In genomic region chr3:38886890-38887355, GRCm38 (mm10) we compare ENCODE assay signal across 8 mouse cellular contexts. TPM values are rescaled to one million over a fixed set of nuclear protein-coding genes. Genes with fewer than 3 reads are reported as not detected.
A peak's percentile ranks its signal among the peaks of the same experiment; 100 is the strongest.
DNase-seq lines count a peak whose midpoint lies in the region; ATAC-seq and TF ChIP-seq lines count a peak whose summit lies in the region.

Gene Fat4, plus strand, starts transcription at chr3:38886940.

- H3K27ac ChIP-seq in thymus, adult 2 months (ENCODE audit: control insufficient read depth, insufficient read depth, low read length) = no peak within 1 kb of the TSS
- peak within 1 kb of the TSS; percentile 97 for H3K27ac ChIP-seq in limb, embryonic 15.5 days
- peak within 1 kb of the TSS; percentile 96 for H3K27ac ChIP-seq in stomach, embryonic 15.5 days

- H3K4me2 ChIP-seq in limb, embryonic 15.5 days = peak within 1 kb of the TSS; percentile 88
- H3K4me2 ChIP-seq in stomach, embryonic 15.5 days = peak within 1 kb of the TSS; percentile 89

- no peaks in the 10 kb centered on the region for H3K9me3 ChIP-seq in limb, embryonic 15.5 days
- H3K9me3 ChIP-seq in stomach, embryonic 15.5 days = no peaks in the 10 kb centered on the region

- H3K4me1 ChIP-seq in thymus, adult 2 months (replicated peaks; ENCODE audit: control insufficient read depth, insufficient read depth, low read length) = peaks cover 31% of the 10 kb centered on the region
- H3K4me1 ChIP-seq in limb, embryonic 15.5 days = peaks cover 57% of the 10 kb centered on the region
- H3K4me1 ChIP-seq in stomach, embryonic 15.5 days = peaks cover 4% of the 10 kb centered on the region; the same call in 1 of the 2 replicates

- ATAC-seq in limb, embryonic 15.5 days (ENCODE audit: insufficient number of reproducible peaks, low FRiP score, low TSS enrichment, low read depth) = no peak
- no peak for ATAC-seq in stomach, embryonic 15.5 days (ENCODE audit: insufficient read depth, low FRiP score, low read depth)

- no peak for TF ChIP-seq POLR2A in thymus, adult 2 months (IDR thresholded peaks at IDR 0.05; ENCODE audit: control insufficient read depth, extremely low read depth, insufficient read depth, low read length, poor library complexity)

- DNase-seq in gastrocnemius, postnatal 10 days = peak; percentile 27
- DNase-seq in gastrocnemius, postnatal 36 days = no peak
- no peak for DNase-seq in thymus, adult 2 months
- DNase-seq in thymus, postnatal 25 days = no peak
- peak in 1 of 2 experiments; percentile 13 for DNase-seq in heart, postnatal 14 days
- DNase-seq in spleen, adult 18-20 months = no peak

- H3K4me3 ChIP-seq in thymus, adult 2 months (ENCODE audit: control insufficient read depth, insufficient read depth, low read length) = peak within 1 kb of the TSS; percentile 67
- peak within 1 kb of the TSS; percentile 80 for H3K4me3 ChIP-seq in limb, embryonic 15.5 days
- H3K4me3 ChIP-seq in stomach, embryonic 15.5 days (replicated peaks) = peak within 1 kb of the TSS; percentile 61

- intact Hi-C loops in gastrocnemius, postnatal 36 days (cut with DNase I) = loop anchor here (5.0 kb wide), 2 partner anchors 335 to 1555 kb away; no protein-coding TSS in a partner anchor
- intact Hi-C loops in heart, postnatal 14 days (cut with DNase I) = loop anchor here (1.0 to 5.0 kb wide), 5 partner anchors 50 to 1230 kb away; no protein-coding TSS in a partner anchor

- no peaks in the 10 kb centered on the region for H3K36me3 ChIP-seq in thymus, adult 2 months (ENCODE audit: control insufficient read depth, insufficient read depth, low read length)
- peaks cover 32% of the 10 kb centered on the region for H3K36me3 ChIP-seq in limb, embryonic 15.5 days
- H3K36me3 ChIP-seq in stomach, embryonic 15.5 days = peaks cover 10% of the 10 kb centered on the region; the same call in 1 of the 2 replicates

- peaks cover 12% of the 10 kb centered on the region; the same call in 1 of the 2 replicates for H3K27me3 ChIP-seq in thymus, adult 2 months (ENCODE audit: control insufficient read depth, insufficient read depth, low read length)
- H3K27me3 ChIP-seq in limb, embryonic 15.5 days = no peaks in the 10 kb centered on the region
- H3K27me3 ChIP-seq in stomach, embryonic 15.5 days (replicated peaks) = no peaks in the 10 kb centered on the region

- no peak for TF ChIP-seq CTCF in thymus, adult 2 months (IDR thresholded peaks at IDR 0.05; ENCODE audit: borderline replicate concordance, control insufficient read depth, extremely low read depth, insufficient read depth, low read length, poor library complexity)

- peak within 1 kb of the TSS; percentile 70 for H3K9ac ChIP-seq in limb, embryonic 15.5 days
- H3K9ac ChIP-seq in stomach, embryonic 15.5 days = peak within 1 kb of the TSS; percentile 47

- 5% methylated on average over 29 of the region's 29 CpGs for WGBS in thymus, adult 2 months
- 1% methylated on average over 29 of the region's 29 CpGs for whole genome bisulfite sequencing in limb, embryonic 15.5 days
- 1% methylated on average over 29 of the region's 29 CpGs for WGBS in stomach, embryonic 15.5 days

RNA-seq across cellular contexts. Expression of gene Fat4, which starts in this region (rescaled TPM):
- 10 to 100 TPM; 17.2 to 23.6 TPM for total RNA-seq in gastrocnemius, postnatal 10 days (2021)
- 1 to 10 TPM; 2.4 to 2.9 TPM for total RNA-seq in gastrocnemius, postnatal 36 days (2021)
- 0.94 and 1.1 TPM in 2 replicates for polyA plus RNA-seq in thymus, adult 2 months (2012; rRNA removed)
- total RNA-seq in heart, postnatal 14 days (2021) = 10 to 100 TPM; 12.4 to 14.2 TPM
- 9.5 and 13.3 TPM in 2 replicates for polyA plus RNA-seq in limb, embryonic 15.5 days (2015; fragmentation: Nextera tagmentation; extraction: Ambion mirVana)
- 7.3 and 8.8 TPM in 2 replicates for polyA plus RNA-seq in stomach, embryonic 15.5 days (2015; fragmentation: Nextera tagmentation; extraction: Ambion mirVana)
